Mouse (Mus musculus) hindbrain, embryonic 14.5 days (tissue): ENCODE measurements around the gene Cetn4. TPM values are rescaled to one million over a fixed set of nuclear protein-coding genes. Genes with fewer than 3 reads are reported as not detected.

Experiments used
- ATAC-seq: fragments of 200-750 bp; cut with Nextera tagmentation; 2 replicates; pipeline ENCODE4 v1.8.0; 2017; ENCODE audit warnings: moderate number of reproducible peaks, mild to moderate bottlenecking, moderate TSS enrichment, moderate library complexity; ENCODE audit not compliant: low FRiP score
- DNase-seq: peaks from one replicate; pipeline ENCODE4 v3.0.0-alpha.2; 2015; ENCODE audit warnings: low spot score
- H3K27ac ChIP-seq: fragments of 300-500 bp; sonication (generic); 2 replicates; pipeline ENCODE4 v1.5.1; 2014; ENCODE audit warnings: mild to moderate bottlenecking, moderate library complexity
- H3K27me3 ChIP-seq: fragments of 300-500 bp; sonication (generic); 2 replicates; pipeline ENCODE4 v1.6.1; 2014; ENCODE audit warnings: mild to moderate bottlenecking, low read length, mixed read lengths; ENCODE audit not compliant: control insufficient read depth, insufficient read depth
- H3K36me3 ChIP-seq: fragments of 300-500 bp; sonication (generic); replicated peaks from 2 replicates; pipeline ENCODE4 v1.6.1; 2014; ENCODE audit not compliant: control insufficient read depth, insufficient read depth
- H3K4me1 ChIP-seq: fragments of 300-500 bp; sonication (generic); replicated peaks from 2 replicates; pipeline ENCODE4 v1.6.1; 2014; ENCODE audit warnings: antibody characterized with exemption, low read length, mixed read lengths; ENCODE audit not compliant: control insufficient read depth, insufficient read depth
- H3K4me2 ChIP-seq: fragments of 300-500 bp; sonication (generic); replicated peaks from 2 replicates; pipeline ENCODE4 v1.6.1; 2014; ENCODE audit warnings: mild to moderate bottlenecking, moderate library complexity
- H3K4me3 ChIP-seq: fragments of 300-500 bp; sonication (generic); replicated peaks from 2 replicates; pipeline ENCODE4 v1.5.1; 2014; ENCODE audit warnings: mild to moderate bottlenecking, low read length
- H3K9ac ChIP-seq: fragments of 300-500 bp; sonication (generic); 2 replicates; pipeline ENCODE4 v1.6.1; 2014
- H3K9me3 ChIP-seq: fragments of 300-500 bp; sonication (generic); 2 replicates; pipeline ENCODE4 v1.6.1; 2016; ENCODE audit warnings: low read length; ENCODE audit not compliant: control insufficient read depth
- WGBS: fragments of 180-500 bp; shearing (Covaris S2); extraction: QIAGEN DNeasy Blood & Tissue Kit; methylation state at CpG from one replicate; pipeline ENCODE4 v1.1.7; 2014; 5-methylcytosine and 5-hydroxymethylcytosine counted together
- polyA plus RNA-seq: library from polyadenylated mRNA; unstranded; fragments of >200 nt; fragmentation: Nextera tagmentation; extraction: Ambion mirVana; gene quantifications from 2 replicates; pipeline ENCODE4 v1.2.1, GENCODE M21; 2014

Cetn4 gene
- polyA plus RNA-seq, 1 experiment from 2014 or later, result 1.5 TPM

GRCm38 (mm10) chr3:37341110-37341509, 28.6 kb upstream of the Cetn4 start:
- Histone ChIP-seq H3K9ac (no peak overlapping the region), H3K4me1 (no peaks in the 10 kb centered on the region), H3K4me2 (no peak overlapping the region), H3K27me3 (no peaks in the 10 kb centered on the region), H3K36me3 (no peaks in the 10 kb centered on the region), H3K4me3 (no peak overlapping the region), H3K27ac (no peak overlapping the region), H3K9me3 (no peaks in the 10 kb centered on the region)
- 64% methylated on average over 5 of the region's 5 CpGs for WGBS
- ATAC-seq, result no peak
- no peak for DNase-seq

DNA sequence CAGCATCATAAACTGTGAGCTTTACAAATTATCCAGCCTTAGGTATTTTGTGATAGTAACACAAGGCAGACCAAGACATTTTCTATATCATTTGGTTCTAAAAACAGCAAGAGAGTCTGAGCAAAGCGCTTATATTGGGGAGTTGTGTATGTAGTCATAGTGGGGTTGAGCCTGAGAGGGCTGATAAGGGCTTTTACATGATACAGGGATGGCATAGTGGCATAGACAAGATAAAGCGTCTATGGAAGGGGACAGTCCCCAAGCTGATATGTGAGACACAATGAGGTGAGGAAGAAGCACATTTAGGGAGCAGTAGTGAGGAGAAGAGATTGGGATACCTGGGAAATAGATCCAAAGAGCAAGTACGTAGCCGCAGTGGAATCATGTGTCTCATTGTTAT, 21.5 kb upstream of the Cetn4 start:
- H3K9ac ChIP-seq, result no peak overlapping the region
- no peak overlapping the region for H3K27ac ChIP-seq
- WGBS, result 97% methylated on average over 4 of the region's 4 CpGs
- DNase-seq, result no peak
- H3K36me3 ChIP-seq, result no peaks in the 10 kb centered on the region
- no peak overlapping the region for H3K4me2 ChIP-seq
- no peak overlapping the region for H3K4me3 ChIP-seq
- no peaks in the 10 kb centered on the region for H3K9me3 ChIP-seq
- no peaks in the 10 kb centered on the region for H3K4me1 ChIP-seq
- no peak for ATAC-seq
- no peaks in the 10 kb centered on the region for H3K27me3 ChIP-seq

- WGBS, result 75% methylated on average over 6 of the region's 6 CpGs
- H3K4me3 ChIP-seq, result no peak overlapping the region
- no peak overlapping the region for H3K9ac ChIP-seq
- H3K9me3 ChIP-seq, result no peaks in the 10 kb centered on the region
- H3K4me1 ChIP-seq, result no peaks in the 10 kb centered on the region
- no peaks in the 10 kb centered on the region for H3K27me3 ChIP-seq
- ATAC-seq (no peak), DNase-seq (no peak)
- H3K4me2 ChIP-seq, result no peak overlapping the region
- H3K27ac ChIP-seq, result no peak overlapping the region
- no peaks in the 10 kb centered on the region for H3K36me3 ChIP-seq
Observed at GRCm38 (mm10) chr3:37331999-37332449, 19.5 kb upstream of the Cetn4 start.

GRCm38 (mm10) chr3:37329963-37330362, 17.5 kb upstream of the Cetn4 start:
- DNase-seq (no peak), ATAC-seq (no peak)
- Histone ChIP-seq H3K9me3 (no peaks in the 10 kb centered on the region), H3K4me1 (no peaks in the 10 kb centered on the region), H3K4me3 (no peak overlapping the region), H3K4me2 (no peak overlapping the region), H3K9ac (no peak overlapping the region), H3K27me3 (no peaks in the 10 kb centered on the region), H3K27ac (no peak overlapping the region), H3K36me3 (no peaks in the 10 kb centered on the region)
- 92% methylated on average over 1 of the region's 1 CpGs for WGBS

- H3K4me2 ChIP-seq, result no peak overlapping the region
- no peaks in the 10 kb centered on the region for H3K36me3 ChIP-seq
- H3K4me3 ChIP-seq, result no peak overlapping the region
- ATAC-seq (no peak), DNase-seq (no peak)
- no peak overlapping the region for H3K9ac ChIP-seq
- 91% methylated on average over 2 of the region's 2 CpGs for WGBS
- H3K27ac ChIP-seq, result no peak overlapping the region
- no peaks in the 10 kb centered on the region for H3K4me1 ChIP-seq
- H3K9me3 ChIP-seq, result no peaks in the 10 kb centered on the region
- no peaks in the 10 kb centered on the region for H3K27me3 ChIP-seq
Observed at GRCm38 (mm10) chr3:37328489-37328888, 16.0 kb upstream of the Cetn4 start.

DNA sequence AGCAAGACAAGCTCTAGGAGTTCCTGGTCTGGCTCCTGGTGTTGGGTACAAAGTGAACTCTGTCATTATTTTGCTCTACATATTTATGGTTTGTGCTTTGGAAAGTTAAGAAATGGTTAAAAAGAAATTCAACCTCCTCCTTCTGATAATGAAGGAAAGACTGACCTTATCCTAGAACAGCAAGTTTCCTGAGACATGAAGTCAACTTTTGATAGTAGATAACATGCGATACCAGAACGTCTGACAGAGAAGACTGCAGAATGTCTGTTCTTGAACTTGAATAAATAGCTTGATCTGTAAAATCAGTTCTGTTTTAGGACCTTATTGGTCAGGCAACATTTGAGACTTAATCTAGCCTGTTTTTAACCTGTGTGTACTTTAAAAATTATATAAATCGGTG, 14.1 kb upstream of the Cetn4 start:
- WGBS, result 95% methylated on average over 3 of the region's 3 CpGs
- no peak for ATAC-seq
- H3K4me2 ChIP-seq, result no peak overlapping the region

DNA sequence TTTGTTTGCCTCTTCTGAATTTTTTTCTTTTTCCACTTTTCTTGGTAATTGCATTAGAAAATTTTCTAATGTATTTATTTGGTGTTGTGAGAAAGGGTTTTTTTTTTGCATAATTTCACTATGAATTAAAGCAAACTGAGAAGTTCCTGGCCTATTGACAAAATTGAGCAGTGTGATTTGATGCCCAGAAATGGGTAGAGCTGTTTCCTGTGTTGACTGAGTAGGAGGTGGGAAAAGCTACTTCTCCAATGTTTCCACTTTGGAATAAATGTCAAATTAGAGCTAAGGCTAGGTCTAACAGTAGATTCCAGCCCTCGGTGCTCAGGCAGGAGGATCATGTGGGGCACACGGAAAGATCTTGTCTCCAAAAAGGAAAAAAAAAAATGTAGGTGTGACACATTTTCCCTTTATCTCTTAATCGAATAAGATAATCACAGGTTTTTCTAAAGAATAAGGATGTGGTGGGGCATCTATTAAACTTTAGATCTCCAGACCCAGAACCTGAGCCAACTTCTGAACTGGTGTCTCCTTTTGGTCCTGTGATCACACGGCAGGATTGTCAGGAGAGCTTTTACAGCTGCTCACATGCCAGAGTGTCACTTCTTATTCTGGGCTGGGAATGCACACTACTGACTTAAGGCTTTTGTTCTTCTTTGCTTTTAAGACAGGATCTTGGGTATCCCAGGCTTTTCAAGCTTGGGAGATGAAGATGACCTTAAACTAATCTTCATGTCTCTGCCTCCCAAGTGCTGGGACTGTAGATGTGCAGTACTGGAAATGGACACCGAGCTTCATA, 13.0 kb upstream of the Cetn4 start:
- ATAC-seq (no peak), DNase-seq (no peak)
- Histone ChIP-seq H3K9ac (no peak overlapping the region), H3K27ac (no peak overlapping the region), H3K4me2 (no peak overlapping the region), H3K4me1 (no peaks in the 10 kb centered on the region), H3K4me3 (no peak overlapping the region), H3K36me3 (no peaks in the 10 kb centered on the region), H3K9me3 (no peaks in the 10 kb centered on the region), H3K27me3 (no peaks in the 10 kb centered on the region)
- 94% methylated on average over 5 of the region's 5 CpGs for WGBS

More for the DNA sequence above, 14.1 kb upstream of the Cetn4 start:
- H3K9ac ChIP-seq, result no peak overlapping the region
- no peaks in the 10 kb centered on the region for H3K4me1 ChIP-seq
- no peaks in the 10 kb centered on the region for H3K9me3 ChIP-seq
- H3K27me3 ChIP-seq, result no peaks in the 10 kb centered on the region
- H3K27ac ChIP-seq, result no peak overlapping the region
- no peak for DNase-seq
- H3K36me3 ChIP-seq, result no peaks in the 10 kb centered on the region
- no peak overlapping the region for H3K4me3 ChIP-seq

DNA sequence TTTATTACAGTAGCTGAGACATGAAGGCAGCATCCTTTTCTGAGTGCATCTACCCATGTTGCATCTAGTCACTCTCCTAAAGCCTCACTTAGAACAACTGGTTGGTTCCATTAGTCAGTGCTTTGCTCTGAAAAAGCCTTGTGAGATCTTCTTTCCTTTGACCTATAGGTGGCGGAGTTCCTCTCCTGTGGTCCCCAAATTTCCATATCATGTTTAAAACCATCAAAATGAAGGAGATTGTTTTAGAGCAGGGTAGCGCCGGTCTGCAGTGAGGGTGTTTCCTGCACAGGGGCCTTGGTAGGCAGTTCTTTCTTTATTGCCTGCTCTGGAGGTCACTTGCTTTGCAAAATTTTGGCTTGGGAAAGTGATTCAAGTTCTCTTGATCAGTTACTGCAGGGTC, 11.8 kb upstream of the Cetn4 start:
- no peak for DNase-seq
- Histone ChIP-seq H3K36me3 (peaks cover 4% of the 10 kb centered on the region; the same call in 1 of the 2 replicates), H3K4me2 (no peak overlapping the region), H3K4me3 (no peak overlapping the region), H3K27me3 (no peaks in the 10 kb centered on the region), H3K9me3 (no peaks in the 10 kb centered on the region), H3K9ac (no peak overlapping the region), H3K27ac (no peak overlapping the region), H3K4me1 (no peaks in the 10 kb centered on the region)
- no peak for ATAC-seq
- WGBS, result 49% methylated on average over 3 of the region's 3 CpGs

- H3K9ac ChIP-seq, result no peak overlapping the region
- H3K4me1 ChIP-seq, result peaks cover 7% of the 10 kb centered on the region; the same call in 1 of the 2 replicates
- 98% methylated on average over 1 of the region's 1 CpGs for WGBS
- H3K27me3 ChIP-seq, result no peaks in the 10 kb centered on the region
- no peak overlapping the region for H3K4me3 ChIP-seq
- ATAC-seq, result no peak
- DNase-seq, result no peak
- peaks cover 7% of the 10 kb centered on the region; the same call in 1 of the 2 replicates for H3K36me3 ChIP-seq
- H3K9me3 ChIP-seq, result no peaks in the 10 kb centered on the region
- H3K27ac ChIP-seq, result no peak overlapping the region
- no peak overlapping the region for H3K4me2 ChIP-seq
Observed at GRCm38 (mm10) chr3:37316233-37316632, 3.7 kb upstream of the Cetn4 start.
